Mouse (Mus musculus): Measurements from ENCODE around the gene Yaf2.
"Not testable (repeated sequence)": the region's sequence is repeated elsewhere in the genome, so short reads cannot be mapped to it uniquely, and the experiment has no call there.

The Yaf2 gene

GRCm38 (mm10) chr15:93336925-93337761, at the start of gene Yaf2:
TSS of gene Yaf2 (minus strand) at chr15:93336935.
- ChIA-PET POLR2A (interaction anchor here in 3 of 4 experiments (0.6 to 1.2 kb wide), 9 partner anchors 10 to 135 kb away, joined by 3 to 7 read pairs (median 3); partner anchors contain the start of gene Gxylt1 (in 2 of the 3)), CTCF (interaction anchor here in 1 of 4 experiments (0.6 kb wide), 1 partner anchor 102 kb away, joined by 3 read pairs; no protein-coding TSS in a partner anchor)

- ChIA-PET CTCF (no interaction called here), POLR2A (no interaction called here)
These were observed 44.6 kb upstream of the Yaf2 start for GRCm38 (mm10) chr15:93381337-93381736.

GRCm38 (mm10) chr15:93379177-93379576, 42.4 kb upstream of the Yaf2 start:
- POLR2A ChIA-PET: no interaction called here
- CTCF ChIA-PET: interaction anchor here in 2 of 4 experiments (0.6 to 1.2 kb wide), 8 partner anchors 11 to 1171 kb away, joined by 3 to 6 read pairs (median 4); no protein-coding TSS in a partner anchor

- ChIA-PET CTCF (interaction anchor here in 1 of 4 experiments (0.7 kb wide), 1 partner anchor 166 kb away, joined by 7 read pairs; no protein-coding TSS in a partner anchor), POLR2A (no interaction called here)
These were observed 39.0 kb upstream of the Yaf2 start for GRCm38 (mm10) chr15:93375696-93376095.

- POLR2A ChIA-PET, CTCF ChIA-PET: not testable (repeated sequence)
These were observed 35.9 kb upstream of the Yaf2 start for GRCm38 (mm10) chr15:93372525-93373119.

GRCm38 (mm10) chr15:93371838-93372237, 35.1 kb upstream of the Yaf2 start:
- CTCF ChIA-PET: no interaction called here
- POLR2A ChIA-PET: no interaction called here

- POLR2A ChIA-PET: interaction anchor here in 1 of 4 experiments (0.5 kb wide), 1 partner anchor 29 kb away, joined by 3 read pairs; no protein-coding TSS in a partner anchor
- CTCF ChIA-PET: interaction anchor here in 2 of 4 experiments (0.6 to 0.8 kb wide), 2 partner anchors 10 to 544 kb away, joined by 3 to 4 read pairs; no protein-coding TSS in a partner anchor
These were observed 31.8 kb upstream of the Yaf2 start for GRCm38 (mm10) chr15:93368558-93368957.

GRCm38 (mm10) chr15:93365561-93365960, 28.8 kb upstream of the Yaf2 start:
- ChIA-PET CTCF (no interaction called here), POLR2A (no interaction called here)

GRCm38 (mm10) chr15:93358346-93359095, 21.8 kb upstream of the Yaf2 start:
- CTCF ChIA-PET: no interaction called here
- POLR2A ChIA-PET: no interaction called here

GRCm38 (mm10) chr15:93340630-93341379, 4.1 kb upstream of the Yaf2 start:
- POLR2A ChIA-PET: no interaction called here

GRCm38 (mm10) chr15:93336658-93336924, 144 bp downstream of the Yaf2 start:
- POLR2A ChIA-PET: interaction anchor here in 3 of 4 experiments (0.6 to 1.2 kb wide), 7 partner anchors 9 to 135 kb away, joined by 3 to 7 read pairs (median 3); partner anchors contain the start of gene Gxylt1 (in 1 of the 3)
- CTCF ChIA-PET: interaction anchor here in 1 of 4 experiments (0.6 kb wide), 1 partner anchor 103 kb away, joined by 3 read pairs; no protein-coding TSS in a partner anchor

More at GRCm38 (mm10) chr15:93340630-93341379, 4.1 kb upstream of the Yaf2 start:
- CTCF ChIA-PET: interaction anchor here in 1 of 4 experiments (0.5 kb wide), 1 partner anchor 1151 kb away, joined by 4 read pairs; no protein-coding TSS in a partner anchor

- ChIA-PET CTCF (no interaction called here), POLR2A (interaction anchor here in 2 of 4 experiments (0.9 to 1.2 kb wide), 3 partner anchors 8 to 60 kb away, joined by 3 to 4 read pairs (median 3); no protein-coding TSS in a partner anchor)
These were observed 696 bp downstream of the Yaf2 start for GRCm38 (mm10) chr15:93335821-93336657.

- POLR2A ChIA-PET: no interaction called here
- CTCF ChIA-PET: no interaction called here
These were observed 5.5 kb downstream of the Yaf2 start for GRCm38 (mm10) chr15:93331256-93331655.

- POLR2A ChIA-PET: interaction anchor here in 3 of 4 experiments (0.6 to 1.9 kb wide), 4 partner anchors 8 to 51 kb away, joined by 4 to 7 read pairs (median 5); partner anchors contain the start of gene Yaf2 (in 2 of the 3)
- CTCF ChIA-PET: interaction anchor here in 2 of 4 experiments (0.5 to 0.7 kb wide), 2 partner anchors 94 to 328 kb away, joined by 3 to 7 read pairs; no protein-coding TSS in a partner anchor
These were observed 9.5 kb downstream of the Yaf2 start for GRCm38 (mm10) chr15:93327235-93327634.

GRCm38 (mm10) chr15:93326651-93327050, 10.1 kb downstream of the Yaf2 start:
- CTCF ChIA-PET: no interaction called here
- POLR2A ChIA-PET: interaction anchor here in 2 of 4 experiments (0.6 to 1.6 kb wide), 2 partner anchors 10 kb away, joined by 4 to 7 read pairs; partner anchors contain the start of gene Yaf2 (in 2 of the 2)

- ChIA-PET CTCF (interaction anchor here in 1 of 4 experiments (0.6 kb wide), 1 partner anchor 89 kb away, joined by 5 read pairs; no protein-coding TSS in a partner anchor), POLR2A (no interaction called here)
These were observed 11.4 kb downstream of the Yaf2 start for GRCm38 (mm10) chr15:93325360-93325759.

GRCm38 (mm10) chr15:93318781-93319180, 18.0 kb downstream of the Yaf2 start:
- ChIA-PET CTCF (no interaction called here), POLR2A (interaction anchor here in 1 of 4 experiments (1.8 kb wide), 1 partner anchor 10 kb away, joined by 4 read pairs; no protein-coding TSS in a partner anchor)

All from embryonic stem cell, embryonic (primary cell).